Mouse (Mus musculus): ENCODE data around the gene D16Ertd472e. TPM values are rescaled to one million over a fixed set of nuclear protein-coding genes. Genes with fewer than 3 reads are reported as not detected.

The D16Ertd472e gene
- 14.0 and 14.5 TPM in 2 replicates for polyA plus RNA-seq (2015; fragmentation: Nextera tagmentation; extraction: Ambion mirVana)

GRCm38 (mm10) chr16:78576478-78577084 lies at the start of gene D16Ertd472e:
D16Ertd472e (minus strand) TSS chr16:78576708.
- Histone ChIP-seq H3K27me3 (no peaks in the 10 kb centered on the region), H3K36me3 (peaks cover 10% of the 10 kb centered on the region), H3K9ac (peak within 1 kb of the TSS; percentile 64), H3K9me3 (replicated peaks) (no peaks in the 10 kb centered on the region), H3K4me2 (peak within 1 kb of the TSS; percentile 78), H3K27ac (peak within 1 kb of the TSS; percentile 91), H3K4me1 (peaks cover 10% of the 10 kb centered on the region), H3K4me3 (replicated peaks) (peak within 1 kb of the TSS; percentile 82)
- WGBS: under 1% methylated on average over 70 of the region's 70 CpGs
- peak; percentile 99 for ATAC-seq (replicated peaks; ENCODE audit: low FRiP score)

- 75% methylated on average over 5 of the region's 5 CpGs for WGBS
- H3K27ac ChIP-seq: no peak overlapping the region
- no peak overlapping the region for H3K9ac ChIP-seq
- no peak overlapping the region for H3K4me3 ChIP-seq (replicated peaks)
- H3K9me3 ChIP-seq (replicated peaks): no peaks in the 10 kb centered on the region
- no peaks in the 10 kb centered on the region for H3K27me3 ChIP-seq
- H3K36me3 ChIP-seq: no peaks in the 10 kb centered on the region
- no peaks in the 10 kb centered on the region for H3K4me1 ChIP-seq
- ATAC-seq (replicated peaks; ENCODE audit: low FRiP score): no peak
- H3K4me2 ChIP-seq: no peak overlapping the region
Observed at GRCm38 (mm10) chr16:78622755-78623154, 46.2 kb upstream of the D16Ertd472e start.

GRCm38 (mm10) chr16:78619386-78619785 lies 42.9 kb upstream of the D16Ertd472e start:
- Histone ChIP-seq H3K9ac (no peak overlapping the region), H3K4me3 (replicated peaks) (no peak overlapping the region), H3K36me3 (no peaks in the 10 kb centered on the region), H3K4me1 (no peaks in the 10 kb centered on the region), H3K9me3 (replicated peaks) (no peaks in the 10 kb centered on the region), H3K4me2 (no peak overlapping the region), H3K27ac (no peak overlapping the region), H3K27me3 (no peaks in the 10 kb centered on the region)
- WGBS: 85% methylated on average over 5 of the region's 5 CpGs
- ATAC-seq (replicated peaks; ENCODE audit: low FRiP score): no peak

- 88% methylated on average over 11 of the region's 11 CpGs for WGBS
- ATAC-seq (replicated peaks; ENCODE audit: low FRiP score): no peak
Observed at GRCm38 (mm10) chr16:78617757-78618532, 41.4 kb upstream of the D16Ertd472e start.

GRCm38 (mm10) chr16:78606202-78606601 lies 29.7 kb upstream of the D16Ertd472e start:
- H3K4me1 ChIP-seq: no peaks in the 10 kb centered on the region
- no peak overlapping the region for H3K4me2 ChIP-seq
- 38% methylated on average over 4 of the region's 4 CpGs for WGBS
- no peak overlapping the region for H3K9ac ChIP-seq
- H3K27ac ChIP-seq: no peak overlapping the region
- H3K27me3 ChIP-seq: no peaks in the 10 kb centered on the region
- peaks cover 6% of the 10 kb centered on the region for H3K9me3 ChIP-seq (replicated peaks)
- H3K4me3 ChIP-seq (replicated peaks): no peak overlapping the region
- H3K36me3 ChIP-seq: no peaks in the 10 kb centered on the region
- no peak for ATAC-seq (replicated peaks; ENCODE audit: low FRiP score)

More at GRCm38 (mm10) chr16:78617757-78618532, 41.4 kb upstream of the D16Ertd472e start:
- Histone ChIP-seq H3K4me2 (no peak overlapping the region), H3K4me1 (no peaks in the 10 kb centered on the region), H3K36me3 (no peaks in the 10 kb centered on the region), H3K4me3 (replicated peaks) (no peak overlapping the region), H3K27ac (no peak overlapping the region), H3K27me3 (no peaks in the 10 kb centered on the region), H3K9ac (no peak overlapping the region), H3K9me3 (replicated peaks) (no peaks in the 10 kb centered on the region)

- Histone ChIP-seq H3K4me1 (no peaks in the 10 kb centered on the region), H3K9ac (no peak overlapping the region), H3K36me3 (no peaks in the 10 kb centered on the region), H3K4me3 (replicated peaks) (no peak overlapping the region), H3K4me2 (no peak overlapping the region), H3K27ac (no peak overlapping the region), H3K27me3 (no peaks in the 10 kb centered on the region), H3K9me3 (replicated peaks) (peaks cover 6% of the 10 kb centered on the region)
- 88% methylated on average over 1 of the region's 1 CpGs for WGBS
- ATAC-seq (replicated peaks; ENCODE audit: low FRiP score): no peak
Observed at GRCm38 (mm10) chr16:78598919-78599318, 22.4 kb upstream of the D16Ertd472e start.

GRCm38 (mm10) chr16:78596381-78596780 lies 19.9 kb upstream of the D16Ertd472e start:
- H3K9me3 ChIP-seq (replicated peaks): no peaks in the 10 kb centered on the region
- H3K27me3 ChIP-seq: no peaks in the 10 kb centered on the region
- no peaks in the 10 kb centered on the region for H3K36me3 ChIP-seq
- 42% methylated on average over 2 of the region's 2 CpGs for WGBS
- H3K9ac ChIP-seq: no peak overlapping the region
- H3K4me2 ChIP-seq: no peak overlapping the region
- no peak for ATAC-seq (replicated peaks; ENCODE audit: low FRiP score)
- H3K4me3 ChIP-seq (replicated peaks): no peak overlapping the region
- no peaks in the 10 kb centered on the region for H3K4me1 ChIP-seq
- H3K27ac ChIP-seq: no peak overlapping the region

GRCm38 (mm10) chr16:78595821-78596220 lies 19.3 kb upstream of the D16Ertd472e start:
- H3K4me2 ChIP-seq: no peak overlapping the region
- no peaks in the 10 kb centered on the region for H3K9me3 ChIP-seq (replicated peaks)
- H3K4me3 ChIP-seq (replicated peaks): no peak overlapping the region
- H3K27ac ChIP-seq: no peak overlapping the region
- H3K9ac ChIP-seq: no peak overlapping the region
- no peaks in the 10 kb centered on the region for H3K4me1 ChIP-seq
- 94% methylated on average over 7 of the region's 7 CpGs for WGBS
- no peaks in the 10 kb centered on the region for H3K36me3 ChIP-seq
- no peak for ATAC-seq (replicated peaks; ENCODE audit: low FRiP score)
- H3K27me3 ChIP-seq: no peaks in the 10 kb centered on the region

- H3K27ac ChIP-seq: no peak overlapping the region
- no peaks in the 10 kb centered on the region for H3K4me1 ChIP-seq
- no peaks in the 10 kb centered on the region for H3K36me3 ChIP-seq
- no peak overlapping the region for H3K9ac ChIP-seq
- no peaks in the 10 kb centered on the region for H3K9me3 ChIP-seq (replicated peaks)
- 62% methylated on average over 3 of the region's 3 CpGs for WGBS
- ATAC-seq (replicated peaks; ENCODE audit: low FRiP score): no peak
- no peaks in the 10 kb centered on the region for H3K27me3 ChIP-seq
- H3K4me2 ChIP-seq: no peak overlapping the region
- no peak overlapping the region for H3K4me3 ChIP-seq (replicated peaks)
Observed at GRCm38 (mm10) chr16:78594154-78594553, 17.6 kb upstream of the D16Ertd472e start.

- Histone ChIP-seq H3K27ac (no peak overlapping the region), H3K27me3 (no peaks in the 10 kb centered on the region), H3K9me3 (replicated peaks) (no peaks in the 10 kb centered on the region), H3K36me3 (no peaks in the 10 kb centered on the region), H3K9ac (no peak overlapping the region), H3K4me3 (replicated peaks) (no peak overlapping the region), H3K4me2 (no peak overlapping the region), H3K4me1 (peaks cover 2% of the 10 kb centered on the region)
- no peak for ATAC-seq (replicated peaks; ENCODE audit: low FRiP score)
- 81% methylated on average over 6 of the region's 6 CpGs for WGBS
Observed at GRCm38 (mm10) chr16:78591130-78591529, 14.6 kb upstream of the D16Ertd472e start.

GRCm38 (mm10) chr16:78588821-78589220 lies 12.3 kb upstream of the D16Ertd472e start:
- H3K4me3 ChIP-seq (replicated peaks): no peak overlapping the region
- WGBS: 62% methylated on average over 2 of the region's 2 CpGs
- no peak for ATAC-seq (replicated peaks; ENCODE audit: low FRiP score)

GRCm38 (mm10) chr16:78586621-78587020 lies 10.1 kb upstream of the D16Ertd472e start:
- H3K4me2 ChIP-seq: no peak overlapping the region
- no peaks in the 10 kb centered on the region for H3K27me3 ChIP-seq
- H3K36me3 ChIP-seq: no peaks in the 10 kb centered on the region
- H3K9me3 ChIP-seq (replicated peaks): no peaks in the 10 kb centered on the region
- H3K9ac ChIP-seq: no peak overlapping the region
- H3K4me3 ChIP-seq (replicated peaks): no peak overlapping the region
- 80% methylated on average over 7 of the region's 7 CpGs for WGBS
- no peak overlapping the region for H3K27ac ChIP-seq
- peaks cover 6% of the 10 kb centered on the region for H3K4me1 ChIP-seq
- no peak for ATAC-seq (replicated peaks; ENCODE audit: low FRiP score)

More at GRCm38 (mm10) chr16:78588821-78589220, 12.3 kb upstream of the D16Ertd472e start:
- Histone ChIP-seq H3K9me3 (replicated peaks) (no peaks in the 10 kb centered on the region), H3K27ac (no peak overlapping the region), H3K4me2 (no peak overlapping the region), H3K9ac (no peak overlapping the region), H3K36me3 (no peaks in the 10 kb centered on the region), H3K27me3 (no peaks in the 10 kb centered on the region), H3K4me1 (peaks cover 6% of the 10 kb centered on the region)
